Mouse (Mus musculus) heart, postnatal 0 days (tissue): ENCODE data around the gene Chdh. TPM values are rescaled to one million over a fixed set of nuclear protein-coding genes. Genes with fewer than 3 reads are reported as not detected.

Experiments
- ATAC-seq: fragments of 200-750 bp; cut with Nextera tagmentation; 2 replicates; pipeline ENCODE4 v1.8.0; 2017; ENCODE audit warnings: low read depth, moderate number of reproducible peaks, moderate library complexity; ENCODE audit not compliant: insufficient read depth
- DNase-seq: peaks from one replicate; pipeline ENCODE4 v3.0.0-alpha.2; 2016; ENCODE audit warnings: low spot score
- H3K27ac ChIP-seq: fragments of 300-500 bp; sonication (generic); 2 replicates; pipeline ENCODE4 v1.5.1; 2014; ENCODE audit warnings: low read depth, mild to moderate bottlenecking
- H3K27me3 ChIP-seq: fragments of 300-500 bp; sonication (generic); 2 replicates; pipeline ENCODE4 v1.6.1; 2014; ENCODE audit warnings: low read length, mixed read lengths; ENCODE audit not compliant: control insufficient read depth, insufficient read depth
- H3K36me3 ChIP-seq: fragments of 300-500 bp; sonication (generic); replicated peaks from 2 replicates; pipeline ENCODE4 v1.6.1; 2014; ENCODE audit warnings: low read length, mixed read lengths; ENCODE audit not compliant: control insufficient read depth, insufficient read depth
- H3K4me1 ChIP-seq: fragments of 300-500 bp; sonication (generic); 2 replicates; pipeline ENCODE4 v1.6.1; 2014; ENCODE audit warnings: antibody characterized with exemption; ENCODE audit not compliant: control insufficient read depth, insufficient read depth
- H3K4me2 ChIP-seq: fragments of 300-500 bp; sonication (generic); 2 replicates; pipeline ENCODE4 v1.6.1; 2014; ENCODE audit warnings: low read depth, mild to moderate bottlenecking, low read length, moderate library complexity
- H3K4me3 ChIP-seq: fragments of 300-500 bp; sonication (generic); 2 replicates; pipeline ENCODE4 v1.5.1; 2014; ENCODE audit warnings: low read depth, low read length
- H3K9ac ChIP-seq: fragments of 300-500 bp; sonication (generic); replicated peaks from 2 replicates; pipeline ENCODE4 v1.6.1; 2014; ENCODE audit warnings: low read depth, low read length, mixed read lengths
- H3K9me3 ChIP-seq: fragments of 300-500 bp; sonication (generic); replicated peaks from 2 replicates; pipeline ENCODE4 v1.6.1; 2016; ENCODE audit warnings: low read length; ENCODE audit not compliant: control insufficient read depth
- CTCF ChIP-seq: IDR thresholded peaks from 2 replicates; pipeline ENCODE4 v1.5.1; 2016; ENCODE audit warnings: antibody characterized with exemption, control low read depth, low read depth
- EP300 ChIP-seq: IDR thresholded peaks from 2 replicates; pipeline ENCODE4 v1.6.1; 2016; ENCODE audit warnings: antibody characterized with exemption, low read depth
- WGBS: fragments of 180-500 bp; shearing (Covaris S2); extraction: QIAGEN DNeasy Blood & Tissue Kit; methylation state at CpG from one replicate; pipeline ENCODE4 v1.1.7; 2014; 5-methylcytosine and 5-hydroxymethylcytosine counted together
- polyA plus RNA-seq: library from polyadenylated mRNA; unstranded; fragments of >200 nt; fragmentation: Nextera tagmentation; extraction: Ambion mirVana; gene quantifications from 2 replicates; pipeline ENCODE4 v1.2.1, GENCODE M21; 2015
- total RNA-seq: library from RNA; depleted of rRNA; stranded (reverse); fragments of >200 nt; gene quantifications from 2 replicates; pipeline ENCODE4 v1.2.3, GENCODE M21; 2014; ENCODE audit warnings: low replicate concordance

Chdh gene
- total and polyA plus RNA-seq, 2 experiments from 2014 or later, result not detected

DNA sequence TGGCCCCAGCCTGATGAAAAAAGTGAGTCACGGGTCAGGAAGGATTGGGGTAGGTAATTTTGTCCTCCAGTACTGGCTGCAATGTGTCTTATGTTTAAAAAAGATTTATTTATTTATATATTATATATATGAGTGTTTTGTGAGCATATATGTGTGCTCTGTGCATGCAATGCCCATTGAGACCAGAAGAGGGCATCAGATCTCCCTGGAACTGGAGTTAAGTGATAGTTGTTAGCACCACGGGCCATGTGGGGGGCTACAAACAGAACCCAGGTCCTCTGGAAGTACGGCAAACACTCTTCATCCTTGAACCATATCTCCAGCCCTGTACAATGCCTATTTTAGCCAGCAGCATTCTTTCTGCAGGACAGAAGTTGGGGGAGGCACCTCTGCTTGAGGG, 39.2 kb downstream of the Chdh start:
- ATAC-seq (no peak), DNase-seq (no peak)
- 77% methylated on average over 3 of the region's 3 CpGs for WGBS
- Histone ChIP-seq H3K9me3 (no peaks in the 10 kb centered on the region), H3K4me1 (peaks cover 7% of the 10 kb centered on the region; the same call in 1 of the 2 replicates), H3K27ac (no peak overlapping the region), H3K4me2 (no peak overlapping the region), H3K4me3 (no peak overlapping the region), H3K27me3 (no peaks in the 10 kb centered on the region), H3K9ac (no peak overlapping the region), H3K36me3 (no peaks in the 10 kb centered on the region)
- TF ChIP-seq CTCF, result 0 out of 2 replicates have a peak, but pooled peaks have one; percentile 9
- TF ChIP-seq EP300, result no peak

DNA sequence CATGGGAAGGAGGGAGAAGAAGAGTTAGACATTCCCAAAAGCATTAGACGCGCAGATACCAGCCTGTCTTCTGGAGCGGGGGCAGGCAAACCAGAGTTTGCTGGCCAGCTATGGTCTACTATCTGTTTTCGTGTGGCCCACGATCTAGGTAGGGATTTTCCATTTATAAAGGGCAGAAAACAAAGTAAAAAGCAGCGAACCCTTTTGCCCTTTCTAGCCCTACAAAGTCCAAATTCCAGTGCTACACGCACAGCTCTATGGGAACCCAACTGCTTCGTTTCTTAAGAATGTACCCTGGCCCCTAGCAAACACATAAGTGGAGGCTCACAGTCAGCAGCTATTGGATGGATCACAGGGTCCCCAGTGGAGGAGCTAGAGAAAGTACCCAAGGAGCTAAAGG, 41.5 kb downstream of the Chdh start:
- DNase-seq (no peak), ATAC-seq (no peak)
- no peak for TF ChIP-seq EP300
- no peak for TF ChIP-seq CTCF
- H3K36me3 ChIP-seq, result no peaks in the 10 kb centered on the region
- no peak overlapping the region for H3K9ac ChIP-seq
- H3K27ac ChIP-seq, result no peak overlapping the region
- no peaks in the 10 kb centered on the region for H3K27me3 ChIP-seq
- WGBS, result 89% methylated on average over 8 of the region's 8 CpGs
- no peaks in the 10 kb centered on the region for H3K9me3 ChIP-seq
- H3K4me2 ChIP-seq, result no peak overlapping the region
- peaks cover 7% of the 10 kb centered on the region; the same call in 1 of the 2 replicates for H3K4me1 ChIP-seq
- H3K4me3 ChIP-seq, result no peak overlapping the region

DNA sequence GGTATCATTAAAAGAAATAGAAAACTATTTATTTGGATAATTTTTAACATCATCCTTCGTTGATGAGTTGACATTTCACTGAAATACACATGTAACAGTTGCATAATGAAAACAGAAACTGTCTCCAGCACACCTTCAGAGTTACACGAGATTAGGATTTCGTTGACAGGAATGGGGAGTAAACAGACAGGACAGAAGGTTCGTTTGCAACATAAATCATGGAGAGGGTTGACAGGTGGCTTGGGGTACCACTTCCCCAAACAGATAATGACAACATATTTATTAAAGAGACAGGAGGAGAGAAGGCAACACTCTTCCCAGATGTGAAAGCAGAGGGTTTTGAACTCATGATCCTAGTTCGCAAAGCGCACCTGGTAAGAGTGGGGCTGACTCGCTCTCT, 46.1 kb downstream of the Chdh start:
- 68% methylated on average over 7 of the region's 7 CpGs for WGBS
- Histone ChIP-seq H3K4me1 (no peaks in the 10 kb centered on the region), H3K27ac (no peak overlapping the region), H3K4me2 (no peak overlapping the region), H3K9ac (no peak overlapping the region), H3K27me3 (no peaks in the 10 kb centered on the region), H3K36me3 (no peaks in the 10 kb centered on the region), H3K9me3 (no peaks in the 10 kb centered on the region), H3K4me3 (no peak overlapping the region)
- ATAC-seq, result no peak
- TF ChIP-seq EP300 (no peak), CTCF (no peak)
- no peak for DNase-seq

DNA sequence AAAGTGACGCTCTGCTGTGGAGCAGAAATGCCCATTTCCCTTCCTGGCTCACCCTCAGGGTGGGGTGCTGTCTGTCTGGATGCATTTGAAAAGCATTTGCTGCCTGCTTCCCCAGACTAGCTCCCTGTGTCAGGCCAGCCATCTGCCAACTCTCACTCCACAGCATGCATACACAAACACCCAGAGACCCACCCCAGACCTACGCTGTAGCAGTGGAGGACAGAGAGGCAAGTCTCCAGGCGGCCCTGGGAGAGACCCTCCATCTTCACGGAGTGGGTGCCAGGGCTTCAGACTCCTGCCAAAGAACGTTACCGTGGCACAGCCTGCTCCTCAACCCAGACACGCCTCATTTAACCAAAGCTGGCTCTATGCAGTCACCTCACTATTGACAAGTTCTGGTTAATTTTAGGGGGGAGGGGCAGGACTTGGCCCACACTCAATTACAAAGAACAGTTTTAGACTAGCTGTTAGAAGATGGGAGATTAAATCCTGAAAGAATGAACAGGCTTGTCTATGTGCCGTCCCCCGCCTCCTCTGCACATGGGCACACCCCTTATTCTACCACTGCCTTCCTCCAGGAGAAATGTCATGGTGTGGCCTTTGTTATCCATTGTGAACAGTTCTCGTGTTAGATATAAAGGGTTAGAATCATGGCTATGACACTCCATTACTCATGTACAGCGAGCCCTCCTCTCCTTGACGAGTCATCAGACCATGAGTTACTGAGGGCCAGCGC, 47.4 kb downstream of the Chdh start:
- WGBS, result 59% methylated on average over 13 of the region's 13 CpGs
- TF ChIP-seq CTCF, result no peak
- no peak for TF ChIP-seq EP300
- Histone ChIP-seq H3K36me3 (no peaks in the 10 kb centered on the region), H3K4me3 (no peak overlapping the region), H3K9ac (no peak overlapping the region), H3K4me1 (no peaks in the 10 kb centered on the region), H3K27me3 (no peaks in the 10 kb centered on the region), H3K4me2 (no peak overlapping the region), H3K9me3 (no peaks in the 10 kb centered on the region), H3K27ac (no peak overlapping the region)
- ATAC-seq (no peak), DNase-seq (no peak)

GRCm38 (mm10) chr14:30064864-30065263, 56.0 kb downstream of the Chdh start:
- Histone ChIP-seq H3K27ac (no peak overlapping the region), H3K36me3 (no peaks in the 10 kb centered on the region), H3K4me2 (no peak overlapping the region), H3K9me3 (no peaks in the 10 kb centered on the region), H3K27me3 (no peaks in the 10 kb centered on the region), H3K4me3 (no peak overlapping the region), H3K9ac (no peak overlapping the region), H3K4me1 (no peaks in the 10 kb centered on the region)
- DNase-seq (no peak), ATAC-seq (no peak)
- WGBS, result 85% methylated on average over 2 of the region's 2 CpGs
- TF ChIP-seq EP300, result no peak
- no peak for TF ChIP-seq CTCF

DNA sequence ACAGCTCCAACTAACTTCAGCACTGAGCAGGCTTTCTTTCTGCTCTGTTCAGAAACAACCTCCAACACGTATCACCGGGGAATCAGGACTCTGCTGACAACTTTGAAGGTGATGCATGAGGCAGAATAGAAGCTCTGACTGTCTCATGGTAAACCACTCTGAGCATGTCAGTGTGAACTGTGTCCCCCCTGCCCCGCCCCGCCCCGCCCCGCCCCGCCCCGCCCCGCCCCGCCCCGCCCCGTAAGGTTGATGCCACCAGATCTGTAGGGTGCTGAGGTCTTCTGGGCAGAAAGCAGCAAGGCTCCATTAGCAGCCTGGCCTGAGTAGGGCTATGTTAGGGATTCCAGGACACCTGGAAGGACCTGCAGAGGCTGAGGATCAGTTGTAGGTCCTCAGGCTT, 57.9 kb downstream of the Chdh start:
- 76% methylated on average over 11 of the region's 12 CpGs for WGBS

More for the DNA sequence above, 57.9 kb downstream of the Chdh start:
- TF ChIP-seq CTCF (no peak), EP300 (no peak)
- no peak overlapping the region for H3K4me3 ChIP-seq
- DNase-seq (no peak), ATAC-seq (no peak)
- no peak overlapping the region for H3K4me2 ChIP-seq
- no peaks in the 10 kb centered on the region for H3K4me1 ChIP-seq
- no peaks in the 10 kb centered on the region for H3K36me3 ChIP-seq
- no peak overlapping the region for H3K9ac ChIP-seq
- no peaks in the 10 kb centered on the region for H3K27me3 ChIP-seq
- H3K9me3 ChIP-seq, result no peaks in the 10 kb centered on the region
- no peak overlapping the region for H3K27ac ChIP-seq
